Mouse (Mus musculus) MEL (cell line): Measurements from ENCODE around the gene Edn2. TPM values are rescaled to one million over a fixed set of nuclear protein-coding genes. Genes with fewer than 3 reads are reported as not detected.

Experiments used
- DNase-seq: peaks from one replicate; pipeline ENCODE4 v3.0.0; 2011; ENCODE audit warnings: low read depth, low spot score
- H3K27ac ChIP-seq: 2 replicates; pipeline ENCODE4 v1.5.1; 2012; ENCODE audit warnings: low read depth, mild to moderate bottlenecking, control low read depth, low read length, moderate library complexity; ENCODE audit not compliant: control insufficient read depth
- H3K27me3 ChIP-seq, 2 experiments: fragments of 150-350 bp in 1 of 2; sonication (generic) in 1 of 2; 2 replicates each; pipeline ENCODE4 v1.6.1; 2012; ENCODE audit warnings: low read length in 2 of 2, mild to moderate bottlenecking in 2 of 2, improper control_type of control experiment in 1 of 2, moderate library complexity in 1 of 2; ENCODE audit not compliant: insufficient read depth in 2 of 2, control insufficient read depth in 1 of 2
- H3K36me3 ChIP-seq, 2 experiments: 2 replicates each; pipeline ENCODE4 v1.6.1; 2012 to 2014; ENCODE audit warnings: low read length in 2 of 2, improper control_type of control experiment in 1 of 2, inconsistent platforms in 1 of 2, mild to moderate bottlenecking in 1 of 2; ENCODE audit not compliant: insufficient read depth in 2 of 2, control insufficient read depth in 1 of 2
- H3K4me1 ChIP-seq, 2 experiments: fragments of 150-350 bp in 1 of 2; sonication (generic) in 1 of 2; 2 replicates each; pipeline ENCODE4 v1.6.1; 2012; ENCODE audit warnings: low read length in 2 of 2, improper control_type of control experiment in 1 of 2, mild to moderate bottlenecking in 1 of 2; ENCODE audit not compliant: insufficient read depth in 2 of 2, control insufficient read depth in 1 of 2
- H3K4me3 ChIP-seq, 2 experiments: fragments of 150-350 bp in 1 of 2; sonication (generic) in 1 of 2; 2 replicates each; pipeline ENCODE4 v1.5.1; 2012; ENCODE audit warnings: low read depth in 2 of 2, low read length in 2 of 2, mild to moderate bottlenecking in 2 of 2, moderate library complexity in 2 of 2, control low read depth in 1 of 2, improper control_type of control experiment in 1 of 2; ENCODE audit not compliant: control insufficient read depth in 1 of 2, insufficient read depth in 1 of 2
- H3K79me2 ChIP-seq: 2 replicates; pipeline ENCODE4 v1.6.1; 2012; ENCODE audit warnings: mild to moderate bottlenecking, low read length, moderate library complexity; ENCODE audit not compliant: control insufficient read depth, poor library complexity, insufficient read depth
- H3K9ac ChIP-seq: 2 replicates; pipeline ENCODE4 v1.6.1; 2012; ENCODE audit warnings: low read depth, mild to moderate bottlenecking, control low read depth, low read length, moderate library complexity; ENCODE audit not compliant: control insufficient read depth, poor library complexity, severe bottlenecking
- H3K9me3 ChIP-seq: fragments of 150-350 bp; sonication (generic); replicated peaks from 2 replicates; pipeline ENCODE4 v1.6.1; 2012; ENCODE audit warnings: mild to moderate bottlenecking, low read length, improper control_type of control experiment, moderate library complexity; ENCODE audit not compliant: insufficient read depth
- BHLHE40 ChIP-seq: IDR thresholded peaks from 2 replicates; pipeline ENCODE4 v1.6.1; 2012; ENCODE audit warnings: low read depth, mild to moderate bottlenecking, inconsistent platforms, low read length, improper control_type of control experiment, borderline replicate concordance
- CHD2 ChIP-seq: IDR thresholded peaks from 2 replicates; pipeline ENCODE4 v1.6.1; 2011; ENCODE audit warnings: low read length, improper control_type of control experiment
- E2F4 ChIP-seq: IDR thresholded peaks from 2 replicates; pipeline ENCODE4 v1.6.1; 2011; ENCODE audit warnings: low read depth, low read length, improper control_type of control experiment, borderline replicate concordance
- ELF1 ChIP-seq: IDR thresholded peaks from 2 replicates; pipeline ENCODE4 v1.6.1; 2014; ENCODE audit warnings: low read depth, mild to moderate bottlenecking, inconsistent platforms, low read length, improper control_type of control experiment, moderate library complexity
- JUND ChIP-seq: IDR thresholded peaks from 2 replicates; pipeline ENCODE4 v1.6.1; 2011; ENCODE audit warnings: low read depth, mild to moderate bottlenecking, improper control_type of control experiment, low read length
- MEF2A ChIP-seq: IDR thresholded peaks from 2 replicates; pipeline ENCODE4 v1.6.1; 2014; ENCODE audit warnings: low read depth, mild to moderate bottlenecking, inconsistent platforms, low read length, improper control_type of control experiment; ENCODE audit not compliant: poor library complexity, insufficient replicate concordance, severe bottlenecking; ENCODE audit errors: extremely low read depth
- MXI1 ChIP-seq: IDR thresholded peaks from 2 replicates; pipeline ENCODE4 v1.6.1; 2011; ENCODE audit warnings: mild to moderate bottlenecking, low read depth, low read length, improper control_type of control experiment
- MYB ChIP-seq: IDR thresholded peaks from 2 replicates; pipeline ENCODE4 v1.6.1; 2011; ENCODE audit warnings: mild to moderate bottlenecking, low read depth, low read length, improper control_type of control experiment
- POLR2AphosphoS2 ChIP-seq: IDR thresholded peaks from 2 replicates; pipeline ENCODE4 v1.6.1; 2011; ENCODE audit warnings: low read length, improper control_type of control experiment
- POLR2AphosphoS5 ChIP-seq: IDR thresholded peaks from 2 replicates; pipeline ENCODE4 v1.6.1; 2012; ENCODE audit warnings: low read depth, borderline replicate concordance, mild to moderate bottlenecking, inconsistent platforms, low read length, moderate library complexity, mixed read lengths
- RAD21 ChIP-seq: IDR thresholded peaks from 2 replicates; pipeline ENCODE4 v1.6.1; 2011; ENCODE audit warnings: mild to moderate bottlenecking, low read depth, low read length, improper control_type of control experiment
- SIN3A ChIP-seq: IDR thresholded peaks from 2 replicates; pipeline ENCODE4 v1.6.1; 2012; ENCODE audit warnings: low read length, improper control_type of control experiment, inconsistent platforms
- TBP ChIP-seq: IDR thresholded peaks from 2 replicates; pipeline ENCODE4 v1.8.0; 2011; ENCODE audit warnings: low read depth, low read length, improper control_type of control experiment
- TCF12 ChIP-seq: IDR thresholded peaks from 2 replicates; pipeline ENCODE4 v1.6.1; 2014; ENCODE audit warnings: low read depth, mild to moderate bottlenecking, inconsistent platforms, low read length, improper control_type of control experiment, moderate library complexity
- UBTF ChIP-seq: IDR thresholded peaks from 2 replicates; pipeline ENCODE4 v1.6.1; 2012; ENCODE audit warnings: low read depth, mild to moderate bottlenecking, inconsistent platforms, low read length, improper control_type of control experiment, moderate library complexity, borderline replicate concordance; ENCODE audit not compliant: insufficient read depth
- USF1 ChIP-seq: IDR thresholded peaks from 2 replicates; pipeline ENCODE4 v1.6.1; 2014; ENCODE audit warnings: low read depth, mild to moderate bottlenecking, inconsistent platforms, low read length, improper control_type of control experiment, moderate library complexity
- USF2 ChIP-seq, 2 experiments: IDR thresholded peaks; 2 replicates each; pipeline ENCODE4 v1.6.1; 2011 to 2012; ENCODE audit warnings: improper control_type of control experiment in 2 of 2, low read length in 2 of 2, borderline replicate concordance in 1 of 2, inconsistent platforms in 1 of 2, low read depth in 1 of 2, mild to moderate bottlenecking in 1 of 2; ENCODE audit not compliant: insufficient read depth in 1 of 2
- ZNF384 ChIP-seq: IDR thresholded peaks from 2 replicates; pipeline ENCODE4 v1.6.1; 2012; ENCODE audit warnings: low read depth, mild to moderate bottlenecking, inconsistent platforms, low read length, improper control_type of control experiment
- polyA plus RNA-seq, 2 experiments: library from polyadenylated mRNA; stranded (reverse) in 1 of 2; unstranded in 1 of 2; fragments of >175 nt in 1 of 2; fragments of >200 nt in 1 of 2; gene quantifications; 2 replicates each; pipeline versions ENCODE4 v1.2.1 to v1.2.4; 2012; ENCODE audit warnings: low replicate concordance in 2 of 2, low read depth in 1 of 2; ENCODE audit not compliant: insufficient read length in 2 of 2, insufficient read depth in 1 of 2, missing spikeins in 1 of 2
- total RNA-seq: library from RNA; depleted of rRNA; stranded (reverse); fragments of 300-350 nt; gene quantifications from 2 replicates; pipeline ENCODE4 v1.2.3, GENCODE M21; 2012

Gene Edn2
- total and polyA plus RNA-seq, 3 experiments, result not detected

DNA sequence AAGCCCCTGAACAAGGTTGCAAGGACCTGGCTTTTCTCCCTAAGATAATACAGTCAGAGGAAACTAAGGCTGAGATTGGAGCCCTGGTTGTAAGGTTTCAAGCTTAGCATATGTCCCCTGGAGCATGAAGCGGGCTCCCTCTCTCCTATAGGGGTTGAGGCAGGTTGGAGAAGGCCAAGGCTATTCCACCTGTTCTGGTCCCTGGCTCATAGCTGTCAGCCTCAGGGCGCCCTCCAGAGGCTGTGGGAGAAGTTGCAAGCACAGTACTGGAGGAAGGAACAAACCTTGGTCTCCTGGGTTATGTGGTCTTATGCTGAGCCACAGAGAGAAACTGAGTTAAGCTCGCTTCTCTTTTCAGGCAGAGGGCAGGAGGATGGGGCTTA is 11.9 kb upstream of the Edn2 start:
- Histone ChIP-seq H3K9me3 (no peaks in the 10 kb centered on the region), H3K79me2 (no peaks in the 10 kb centered on the region), H3K27ac (no peak overlapping the region), H3K4me1 (no peaks in the 10 kb centered on the region), H3K4me3 (no peak overlapping the region), H3K36me3 (no peaks in the 10 kb centered on the region), H3K9ac (no peak overlapping the region), H3K27me3 (no peaks in the 10 kb centered on the region)
- no peak for TF ChIP-seq UBTF
- no peak for TF ChIP-seq SIN3A
- no peak for TF ChIP-seq BHLHE40
- no peak for TF ChIP-seq POLR2AphosphoS5
- no peak for TF ChIP-seq USF1
- TF ChIP-seq CHD2, result no peak
- no peak for TF ChIP-seq MXI1
- TF ChIP-seq TCF12, result no peak
- TF ChIP-seq ELF1, result no peak
- no peak for DNase-seq

DNA sequence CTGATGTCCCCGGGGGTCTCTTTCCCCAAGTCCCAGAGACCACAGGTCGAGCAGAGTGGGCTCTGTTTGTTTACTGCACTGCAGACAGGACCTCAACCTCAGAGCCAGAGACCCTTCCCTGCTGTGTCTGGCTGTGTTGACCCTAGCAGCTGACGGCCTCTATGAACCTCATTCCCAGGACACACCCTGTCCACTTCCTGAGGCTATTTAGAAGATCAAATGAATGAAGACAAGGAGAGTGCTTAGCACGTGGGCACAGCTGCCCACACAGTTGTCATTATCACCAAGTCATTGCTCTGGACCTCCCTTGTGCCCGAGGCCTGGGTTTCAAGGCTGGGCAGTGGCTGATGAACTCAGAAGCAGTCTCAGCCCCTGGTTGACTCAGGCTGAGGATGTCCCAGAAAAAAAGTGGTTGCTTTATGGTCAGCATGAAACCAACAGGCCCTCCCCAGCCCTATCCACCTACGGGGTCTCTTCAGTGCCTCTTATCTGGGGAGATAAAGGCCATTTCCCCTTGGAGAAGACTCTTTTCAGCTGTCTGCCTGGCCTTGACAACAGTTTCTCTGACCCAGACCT is 10.6 kb upstream of the Edn2 start:
- Histone ChIP-seq H3K4me3 (no peak overlapping the region), H3K36me3 (no peaks in the 10 kb centered on the region)
- no peak for TF ChIP-seq JUND
- no peak for TF ChIP-seq MXI1
- no peak for TF ChIP-seq SIN3A
- TF ChIP-seq USF2 (IDR thresholded peaks at IDR 0.05; ENCODE audit: borderline replicate concordance in 1 of 2, insufficient read depth in 1 of 2, low read depth in 1 of 2, low read length in 2 of 2), result no peak
- no peak for TF ChIP-seq E2F4
- TF ChIP-seq RAD21, result no peak
- no peak for TF ChIP-seq BHLHE40
- no peak for TF ChIP-seq ZNF384
- TF ChIP-seq, all 39 proteins: peak for 0
- Histone ChIP-seq H3K9ac (no peak overlapping the region), H3K9me3 (no peaks in the 10 kb centered on the region), H3K4me1 (no peaks in the 10 kb centered on the region), H3K27me3 (no peaks in the 10 kb centered on the region), H3K79me2 (no peaks in the 10 kb centered on the region), H3K27ac (no peak overlapping the region)
- DNase-seq, result no peak

- no peaks in the 10 kb centered on the region for H3K36me3 ChIP-seq
- H3K4me3 ChIP-seq, result no peak overlapping the region
- DNase-seq, result no peak
- TF ChIP-seq TBP (no peak), POLR2AphosphoS2 (no peak), MEF2A (no peak), MYB (no peak)
- H3K4me1 ChIP-seq, result no peaks in the 10 kb centered on the region
- H3K27ac ChIP-seq, result no peak overlapping the region
- no peak overlapping the region for H3K9ac ChIP-seq
- H3K9me3 ChIP-seq, result no peaks in the 10 kb centered on the region
- no peaks in the 10 kb centered on the region for H3K79me2 ChIP-seq
- H3K27me3 ChIP-seq, result no peaks in the 10 kb centered on the region
Observed at GRCm38 (mm10) chr4:120151906-120152305, 9.1 kb upstream of the Edn2 start.
